Mouse (Mus musculus) spleen, adult 12 weeks (tissue): ENCODE measurements around the gene Dzip1l.
"Not testable (repeated sequence)": the region's sequence is repeated elsewhere in the genome, so short reads cannot be mapped to it uniquely, and the experiment has no call there.

Source experiments
- DNase-seq: peaks from one replicate; pipeline ENCODE4 v3.0.0; 2022; ENCODE audit warnings: low spot score

Dzip1l gene

DNA sequence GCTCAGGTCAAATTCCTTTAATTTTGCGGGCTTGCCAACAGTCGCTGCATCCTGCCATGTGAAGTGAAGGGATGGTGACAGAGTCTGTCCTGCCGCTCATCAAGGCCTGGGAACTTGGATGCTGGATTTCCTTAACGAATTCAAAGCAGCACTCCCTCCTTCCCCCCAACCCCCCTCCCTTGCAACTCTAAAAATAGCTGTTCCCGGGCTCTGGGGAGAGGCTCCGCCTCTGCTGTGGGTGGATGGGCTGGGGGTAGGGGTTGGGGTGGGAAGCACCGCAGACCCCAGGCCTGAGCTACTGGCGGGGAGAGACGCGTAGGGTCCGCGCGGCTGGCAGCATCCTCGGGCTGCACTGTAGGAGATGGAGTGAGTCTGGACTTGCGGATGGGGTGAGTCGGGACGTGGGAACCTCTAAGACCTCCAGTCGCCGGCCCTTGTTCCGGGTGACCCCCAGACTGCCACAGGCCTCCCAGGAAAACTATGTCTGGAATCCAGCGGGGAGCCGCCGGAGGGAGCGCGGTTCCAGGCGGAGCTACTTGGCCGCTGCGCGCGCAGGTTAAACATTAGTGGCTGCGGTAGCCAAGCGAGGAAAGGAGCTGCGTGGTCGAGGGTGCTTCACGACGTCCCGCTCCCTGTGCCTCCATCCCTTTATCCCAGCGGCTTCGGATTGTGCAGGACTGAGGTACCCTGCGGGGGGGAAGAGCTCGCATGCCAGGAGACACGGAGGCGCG is at the start of gene Dzip1l:
TSS of gene Dzip1l (plus strand) at position 216 of the 731 bp plus-strand sequence.
- no peak for DNase-seq

- DNase-seq = peak; percentile 8
Observed at GRCm38 (mm10) chr9:99580655-99581054, 48.6 kb upstream of the Dzip1l start.

GRCm38 (mm10) chr9:99587505-99588202 is 41.6 kb upstream of the Dzip1l start:
- DNase-seq = peak; percentile 36

- DNase-seq = no peak
Observed at GRCm38 (mm10) chr9:99591144-99591543, 38.2 kb upstream of the Dzip1l start.

DNA sequence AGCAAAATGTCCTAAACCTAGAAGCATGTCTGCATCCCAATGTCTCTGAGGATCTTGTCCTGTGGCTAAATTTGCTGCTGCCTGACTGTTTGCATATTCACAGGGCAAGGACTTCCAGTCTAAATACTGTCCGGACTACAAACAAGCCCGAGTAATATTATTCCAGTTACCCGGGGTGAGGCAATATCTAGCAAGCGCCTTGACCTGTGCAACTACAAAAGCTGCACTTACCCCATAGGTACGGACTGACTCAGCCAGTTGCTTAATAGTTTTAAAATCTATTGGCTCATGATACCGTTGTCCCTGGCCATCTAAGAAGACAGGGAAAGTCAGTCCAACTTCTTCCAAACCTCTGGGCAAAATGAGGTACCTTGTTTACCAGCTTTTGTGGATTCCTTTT is 30.2 kb upstream of the Dzip1l start:
- DNase-seq = not testable (repeated sequence)

GRCm38 (mm10) chr9:99603566-99603965 is 25.7 kb upstream of the Dzip1l start:
- DNase-seq = no peak

DNA sequence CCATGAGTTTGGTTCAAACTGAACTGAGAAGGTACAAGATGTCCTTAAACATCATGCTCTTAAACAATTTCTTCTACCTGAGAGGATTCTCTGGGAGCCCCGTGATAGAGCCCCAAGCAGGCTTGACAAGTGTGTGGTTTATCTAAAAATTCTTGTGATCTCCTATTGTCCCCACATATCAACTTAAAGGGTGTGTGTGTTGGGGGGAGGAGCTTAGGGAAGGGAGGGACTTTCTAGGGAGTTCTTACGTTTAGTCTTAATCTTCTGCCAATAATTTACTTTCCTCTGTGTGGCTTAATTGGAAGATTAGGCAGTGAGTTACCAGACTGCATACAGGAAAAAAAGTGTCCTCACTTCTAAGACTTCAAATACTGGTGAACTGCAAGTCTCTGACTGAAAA is 17.1 kb upstream of the Dzip1l start, which contains the start of gene A4gnt:
TSS of gene A4gnt (plus strand) at position 301 of the 400 bp plus-strand sequence.
- DNase-seq = no peak

DNA sequence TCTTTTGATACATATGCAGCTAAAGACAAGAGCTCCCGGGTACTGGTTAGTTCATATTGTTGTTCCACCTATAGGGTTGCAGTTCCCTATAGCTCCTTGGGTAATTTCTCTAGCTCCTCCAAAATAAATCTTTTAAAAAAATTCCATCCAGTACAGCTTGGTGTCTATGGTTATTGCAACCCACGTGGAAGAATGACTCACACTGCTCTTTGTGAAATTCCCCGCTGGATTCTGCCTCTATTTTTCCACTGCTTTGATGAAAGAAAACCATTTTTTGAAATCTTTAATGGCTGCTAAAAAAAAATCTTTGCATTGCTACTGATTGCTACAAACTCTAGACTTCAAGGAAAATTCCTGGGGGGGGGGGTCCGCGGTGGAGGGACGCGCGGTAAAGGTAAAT is 9.6 kb upstream of the Dzip1l start:
- no peak for DNase-seq

DNA sequence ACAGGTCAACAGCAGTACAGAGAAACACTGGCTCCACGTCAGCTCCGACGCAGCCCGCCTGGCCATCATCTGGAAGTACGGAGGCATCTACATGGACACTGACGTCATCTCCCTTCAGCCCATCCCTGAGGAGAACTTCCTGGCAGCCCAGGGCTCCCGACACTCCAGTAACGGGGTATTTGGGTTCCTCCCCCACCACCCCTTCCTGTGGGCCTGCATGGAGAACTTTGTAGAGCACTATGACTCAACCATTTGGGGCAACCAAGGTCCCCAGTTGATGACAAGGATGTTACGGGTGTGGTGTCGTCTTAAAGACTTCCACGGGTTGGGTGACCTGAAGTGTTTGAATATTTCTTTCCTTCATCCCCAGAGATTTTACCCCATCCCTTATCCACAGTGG is 9.1 kb upstream of the Dzip1l start:
- DNase-seq = no peak

DNA sequence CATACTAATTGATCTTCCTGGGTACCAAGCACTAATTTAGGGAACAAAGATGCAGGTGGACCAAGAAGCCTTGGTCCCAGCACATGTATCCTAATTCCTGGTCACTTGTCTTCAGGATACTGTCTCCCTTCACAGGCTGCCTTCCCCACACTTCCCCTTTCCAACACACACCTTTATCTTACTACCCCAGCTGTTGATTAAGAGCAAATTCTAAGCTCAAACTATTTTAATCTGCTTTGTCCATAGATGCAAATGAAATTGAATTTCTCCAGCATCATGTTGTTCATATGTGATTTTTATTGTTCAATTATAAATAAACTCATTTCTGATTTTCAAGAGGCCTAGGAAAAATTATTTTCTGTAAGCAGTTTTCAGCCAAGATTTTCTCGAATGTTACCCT is 7.3 kb upstream of the Dzip1l start:
- DNase-seq = no peak

DNA sequence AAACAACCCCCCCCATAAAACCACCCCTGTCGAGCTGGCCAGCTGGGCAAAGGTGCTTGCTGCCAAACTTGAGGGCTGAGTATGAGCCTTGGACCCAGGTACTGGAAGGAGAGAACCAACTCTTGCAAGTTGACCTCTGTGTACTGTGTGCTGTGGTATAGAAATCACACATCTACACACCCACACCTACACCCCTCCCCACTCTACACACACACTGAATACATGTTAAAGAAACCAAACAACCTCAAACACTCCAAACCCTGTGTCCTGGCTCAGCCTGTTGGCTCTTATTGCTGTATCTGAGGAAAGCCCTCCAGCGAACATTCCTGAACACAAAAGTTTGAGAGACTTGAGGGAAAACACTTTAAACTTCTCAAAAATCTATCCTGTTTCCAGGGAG is 6.3 kb upstream of the Dzip1l start:
- no peak for DNase-seq

GRCm38 (mm10) chr9:99624117-99624516 is 5.2 kb upstream of the Dzip1l start:
- no peak for DNase-seq

GRCm38 (mm10) chr9:99628581-99628980 is 715 bp upstream of the Dzip1l start:
- DNase-seq = no peak

DNA sequence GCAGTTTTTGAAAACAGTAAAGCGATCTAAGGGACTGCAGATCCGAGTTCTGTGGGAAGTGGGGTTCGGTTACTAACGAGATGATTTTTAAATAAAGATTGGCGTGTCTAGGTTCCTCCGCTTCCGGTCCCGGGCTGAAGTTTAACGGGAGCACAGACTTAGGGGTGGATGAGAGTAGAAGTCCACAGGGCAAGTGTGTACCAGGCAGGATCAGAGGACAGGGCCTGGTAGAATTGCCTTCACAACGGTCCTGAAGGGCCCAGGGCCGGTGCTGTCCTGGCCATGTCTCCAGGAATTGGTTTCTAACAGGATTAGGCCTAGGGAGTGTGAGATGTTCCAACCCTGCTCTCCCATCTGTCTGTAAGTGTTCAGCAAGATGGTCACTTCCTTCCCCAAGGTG is 775 bp downstream of the Dzip1l start:
- no peak for DNase-seq

DNA sequence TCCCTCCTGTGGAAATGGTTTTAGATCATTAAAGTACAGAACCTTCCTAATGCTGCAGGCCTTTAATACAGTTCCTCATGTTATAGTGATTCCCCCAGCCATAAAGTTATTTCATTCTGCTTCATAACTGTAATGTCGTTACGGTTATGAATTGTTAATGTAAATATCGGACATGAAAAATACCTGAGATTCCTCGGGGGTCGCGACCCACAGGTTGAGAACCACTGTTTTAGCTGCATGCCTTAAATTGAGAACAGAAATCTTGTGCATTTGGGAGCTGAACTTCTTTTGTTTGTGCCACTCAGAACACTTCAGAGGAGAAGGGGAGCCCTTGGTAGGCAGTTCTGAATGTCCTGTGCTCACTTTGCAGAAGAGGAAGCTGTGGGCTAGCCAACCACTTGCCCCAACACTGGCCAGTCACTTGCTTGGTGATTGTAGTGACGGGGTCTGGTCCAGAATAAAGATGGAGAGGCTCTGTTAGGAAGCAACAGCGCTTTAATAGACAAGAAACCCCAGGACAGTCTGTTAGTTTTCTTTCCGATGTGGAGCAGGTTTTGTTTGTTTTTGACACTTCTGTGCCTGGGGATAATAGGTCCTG is 1.3 kb downstream of the Dzip1l start:
- no peak for DNase-seq

- DNase-seq = no peak
Observed at GRCm38 (mm10) chr9:99631781-99632180, 2.5 kb downstream of the Dzip1l start.

- no peak for DNase-seq
Observed at GRCm38 (mm10) chr9:99632264-99632663, 3.0 kb downstream of the Dzip1l start.

DNA sequence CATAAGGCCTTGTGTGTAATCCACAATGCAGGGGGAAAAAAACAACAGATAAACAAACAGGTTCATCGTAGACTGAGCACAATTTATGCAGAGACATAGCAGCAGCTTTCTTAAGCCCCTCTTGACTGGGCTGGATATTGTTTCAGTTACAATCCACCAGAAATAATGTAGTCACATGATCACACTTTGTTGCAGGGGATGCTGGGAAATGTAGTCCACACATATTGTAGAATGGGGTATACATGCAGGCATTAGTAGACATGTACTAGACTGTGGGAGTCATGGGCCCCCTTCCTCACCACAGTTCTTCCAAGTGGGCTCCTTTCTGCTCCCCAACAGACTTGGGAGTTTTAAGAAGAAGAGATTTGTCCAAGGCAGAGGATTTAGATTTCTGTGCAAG is 7.5 kb downstream of the Dzip1l start:
- no peak for DNase-seq

DNA sequence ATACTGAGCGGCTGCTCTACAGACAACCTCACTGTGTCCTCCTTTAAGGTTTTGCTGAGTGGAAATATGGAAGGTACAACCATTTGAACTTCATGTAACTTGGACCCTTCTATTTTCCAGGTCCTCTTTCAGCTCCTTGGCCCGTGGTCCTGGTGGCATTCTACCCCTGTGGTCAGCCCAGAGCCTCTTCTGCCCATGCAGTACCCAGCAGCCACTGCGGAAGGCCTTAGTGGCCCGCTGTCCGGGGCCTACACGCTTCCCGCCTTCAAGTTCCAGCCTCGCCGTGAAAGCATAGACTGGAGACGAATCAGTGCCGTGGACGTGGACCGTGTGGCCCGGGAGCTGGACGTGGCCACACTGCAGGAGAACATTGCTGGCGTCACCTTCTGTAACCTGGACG is 7.9 kb downstream of the Dzip1l start:
- no peak for DNase-seq

- DNase-seq = no peak
Observed at GRCm38 (mm10) chr9:99637736-99638135, 8.4 kb downstream of the Dzip1l start.

DNA sequence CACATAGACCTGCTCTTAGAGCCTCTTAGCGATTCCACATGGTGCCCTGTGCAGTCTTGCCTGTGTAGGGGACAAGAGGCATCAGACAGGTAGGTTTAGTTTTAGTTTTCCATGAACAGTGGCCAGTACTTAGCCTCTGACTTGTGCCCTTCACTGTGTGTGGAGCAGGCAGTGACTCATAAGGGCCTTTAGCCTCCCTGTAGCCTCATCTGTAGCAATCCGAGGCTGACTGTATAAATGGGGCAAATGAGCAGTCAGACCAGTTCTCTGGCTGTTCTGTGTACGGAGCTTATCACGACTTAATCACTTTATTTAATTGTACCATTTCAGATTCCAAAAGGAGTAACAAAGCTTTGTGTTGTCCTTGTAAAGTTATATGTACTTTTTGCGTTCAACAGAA is 10.7 kb downstream of the Dzip1l start:
- DNase-seq = no peak

DNA sequence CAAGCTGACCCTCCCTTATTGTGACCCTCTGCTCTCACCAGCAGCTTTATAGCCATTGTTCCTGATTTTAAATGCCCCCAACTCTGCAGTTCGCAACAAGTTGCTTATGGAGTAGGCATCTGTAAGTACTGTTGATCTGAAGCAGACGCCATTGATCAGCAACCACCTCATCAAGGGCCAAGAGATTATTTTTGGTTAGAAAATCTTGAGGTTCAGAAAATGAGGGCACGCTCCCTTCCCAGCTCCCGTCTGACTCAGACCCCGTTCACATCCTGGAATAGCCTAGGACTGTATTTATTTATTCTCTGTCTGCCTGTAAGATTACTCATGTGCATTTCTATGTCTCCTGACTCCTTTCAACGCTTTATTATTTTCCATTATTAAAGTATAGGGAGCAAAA is 16.1 kb downstream of the Dzip1l start:
- no peak for DNase-seq

GRCm38 (mm10) chr9:99646102-99646501 is 16.8 kb downstream of the Dzip1l start:
- no peak for DNase-seq
